Mouse (Mus musculus) brain, embryonic 14.5 days (tissue): Measurements from ENCODE around the gene Glyr1.

Source experiments
- CTCF ChIP-seq: fragments of 200-500 bp; IDR thresholded peaks from 2 replicates; pipeline ENCODE4 v1.5.1; 2012; ENCODE audit warnings: inconsistent platforms, mild to moderate bottlenecking, moderate library complexity, borderline replicate concordance; ENCODE audit not compliant: insufficient read depth, insufficient read length; ENCODE audit errors: extremely low read depth
- POLR2A ChIP-seq: fragments of 200-500 bp; IDR thresholded peaks from 2 replicates; pipeline ENCODE4 v1.6.1; 2012; ENCODE audit warnings: mild to moderate bottlenecking, inconsistent platforms, borderline replicate concordance; ENCODE audit not compliant: poor library complexity, insufficient read depth, insufficient read length, severe bottlenecking; ENCODE audit errors: extremely low read depth

DNA sequence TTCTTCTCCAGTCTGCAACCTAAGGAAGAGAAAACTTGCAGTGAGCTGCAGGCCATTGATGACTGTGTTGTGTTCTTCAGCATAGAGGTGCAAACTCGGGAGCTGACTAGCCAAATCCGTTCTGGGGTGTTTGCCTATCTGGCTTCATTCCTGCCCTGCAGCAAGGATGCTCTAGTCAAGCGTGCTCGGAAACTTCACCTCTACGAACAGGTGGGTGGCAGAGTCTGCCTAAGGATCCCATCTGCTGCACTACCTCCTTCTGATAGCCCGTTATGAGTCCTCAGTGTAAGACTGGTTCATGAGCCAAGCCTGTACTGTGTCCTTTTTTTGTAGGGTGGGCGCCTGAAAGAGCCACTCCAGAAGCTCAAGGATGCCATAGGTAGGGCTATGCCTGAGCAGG is 22.3 kb upstream of the Glyr1 start:
- no peak for TF ChIP-seq CTCF
- no peak for TF ChIP-seq POLR2A
